Mouse (Mus musculus): ENCODE data around the gene Antxr1.

- no peak for TF ChIP-seq CTCF (IDR thresholded peaks at IDR 0.05; ENCODE audit: low read depth)
- no peak for TF ChIP-seq EP300 (IDR thresholded peaks at IDR 0.05; ENCODE audit: low read depth)
Observed at GRCm38 (mm10) chr6:87127049-87127753, 208.4 kb downstream of the Antxr1 start.

All from liver, embryonic 14.5 days (tissue).